Mouse (Mus musculus) layer of hippocampus, adult 2 months (tissue): ENCODE measurements around the gene Gm4791. TPM values are rescaled to one million over a fixed set of nuclear protein-coding genes. Genes with fewer than 3 reads are reported as not detected.

Experiments used
- DNase-seq, 2 experiments: peaks; one replicate each; pipeline ENCODE4 v3.0.0; 2022; ENCODE audit warnings: low spot score in 2 of 2
- H3K27ac ChIP-seq: fragments of 200-600 bp; 2 replicates; pipeline ENCODE4 v1.8.1; 2022
- H3K4me3 ChIP-seq: fragments of 200-600 bp; 2 replicates; pipeline ENCODE4 v1.8.1; 2022; ENCODE audit warnings: mild to moderate bottlenecking
- CTCF ChIP-seq: fragments of 200-600 bp; conservative IDR thresholded peaks from 2 replicates; pipeline ENCODE4 v1.8.1; 2022; ENCODE audit warnings: antibody characterized with exemption, mild to moderate bottlenecking, moderate library complexity
- long read RNA-seq, 2 experiments: library from polyadenylated mRNA; stranded (forward); transcript quantifications; one replicate each; pipeline ENCODE4 v2.0.0; 2021; ENCODE audit warnings: borderline mapping rate in 2 of 2
- total RNA-seq, 2 experiments: library from RNA; stranded (reverse); gene quantifications; 2 replicates each; pipeline ENCODE4 v1.2.3; 2021

Gm4791 gene
- not detected for total RNA-seq
- long read RNA-seq, experiment 1, result 0 reads
- long read RNA-seq, experiment 2, result 0 reads

- H3K4me3 ChIP-seq, result no peak within 1 kb of the TSS
- H3K27ac ChIP-seq, result no peak within 1 kb of the TSS
- DNase-seq, result no peak
- TF ChIP-seq CTCF, result no peak
Observed at GRCm38 (mm10) chr9:46998338-46998791, at the start of gene Gm4791. TSS of gene Gm4791 (plus strand) at chr9:46998741.

- peak overlapping the region; percentile 80 for H3K27ac ChIP-seq
- TF ChIP-seq CTCF, result no peak
- peak; percentile 20 to 66 for DNase-seq
Observed at GRCm38 (mm10) chr9:46956286-46956685, 42.3 kb upstream of the Gm4791 start.

DNA sequence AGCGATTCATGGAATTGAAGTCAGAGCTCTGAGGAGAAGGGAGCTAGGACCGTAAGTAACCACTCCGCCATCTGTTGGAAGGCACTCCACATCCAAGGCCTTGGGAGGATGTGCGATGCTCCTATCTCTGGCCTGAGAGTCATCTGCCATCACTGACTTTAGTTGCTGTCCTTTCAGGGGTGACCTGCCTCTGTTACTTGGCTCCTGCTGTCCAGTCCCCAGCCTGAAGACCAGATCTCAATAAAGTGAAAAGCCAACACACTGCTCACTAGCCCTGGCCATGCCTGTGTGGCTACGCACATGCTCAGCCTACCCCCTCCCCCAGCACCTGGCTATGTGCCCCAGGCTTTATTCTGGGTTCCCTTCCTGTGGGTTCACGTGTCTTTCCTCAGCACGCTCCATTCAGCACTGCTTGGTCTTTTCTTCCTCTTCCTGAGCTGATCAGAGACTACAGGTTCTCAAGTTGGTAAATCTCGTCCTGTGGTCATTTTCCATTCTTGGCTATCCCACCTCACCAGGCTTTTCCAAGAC, 41.1 kb upstream of the Gm4791 start:
- TF ChIP-seq CTCF, result no peak
- peak overlapping the region; percentile 80 for H3K27ac ChIP-seq
- H3K4me3 ChIP-seq, result no peak overlapping the region
- DNase-seq, result no peak

More at GRCm38 (mm10) chr9:46956286-46956685, 42.3 kb upstream of the Gm4791 start:
- H3K4me3 ChIP-seq, result no peak overlapping the region

- H3K27ac ChIP-seq, result peak overlapping the region; percentile 75
- DNase-seq, result peak in 1 of 2 experiments; percentile 30
- H3K4me3 ChIP-seq, result no peak overlapping the region
- no peak for TF ChIP-seq CTCF
Observed at GRCm38 (mm10) chr9:46966028-46966427, 32.5 kb upstream of the Gm4791 start.

GRCm38 (mm10) chr9:46968970-46969369, 29.6 kb upstream of the Gm4791 start:
- no peak for DNase-seq
- no peak for TF ChIP-seq CTCF
- H3K4me3 ChIP-seq, result no peak overlapping the region
- peak overlapping the region; percentile 79; the same call in 1 of the 2 replicates for H3K27ac ChIP-seq

DNA sequence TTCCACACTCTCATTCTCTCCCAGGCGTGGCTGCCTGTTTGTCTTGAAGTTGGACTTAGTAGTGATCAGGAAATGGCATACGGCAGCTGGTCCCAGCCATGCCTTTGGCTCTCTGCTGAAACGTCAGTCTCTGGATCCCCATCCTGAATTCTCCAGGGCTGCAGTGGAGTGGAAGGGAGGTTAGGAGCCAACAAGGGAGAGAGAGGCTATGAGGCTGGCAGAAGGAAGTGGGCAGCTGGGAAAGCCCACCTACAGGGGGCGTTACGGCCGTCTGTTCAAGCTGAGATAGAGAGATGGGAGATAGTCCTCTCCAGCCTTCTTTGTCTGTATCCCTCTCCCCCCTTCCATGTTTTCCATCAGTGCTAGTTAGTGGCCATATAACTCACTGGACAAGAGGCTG, 29.1 kb upstream of the Gm4791 start:
- no peak for DNase-seq
- 0 out of 2 replicates have a peak, but pooled peaks have one; percentile 22 for TF ChIP-seq CTCF
- H3K27ac ChIP-seq, result peak overlapping the region; percentile 79; the same call in 1 of the 2 replicates
- H3K4me3 ChIP-seq, result no peak overlapping the region

GRCm38 (mm10) chr9:46978806-46979205, 19.7 kb upstream of the Gm4791 start:
- DNase-seq, result no peak
- TF ChIP-seq CTCF, result no peak
- Histone ChIP-seq H3K27ac (no peak overlapping the region), H3K4me3 (no peak overlapping the region)

- TF ChIP-seq CTCF, result no peak
- DNase-seq, result no peak
- H3K4me3 ChIP-seq, result no peak overlapping the region
- H3K27ac ChIP-seq, result no peak overlapping the region
Observed at GRCm38 (mm10) chr9:46980111-46980510, 18.4 kb upstream of the Gm4791 start.

DNA sequence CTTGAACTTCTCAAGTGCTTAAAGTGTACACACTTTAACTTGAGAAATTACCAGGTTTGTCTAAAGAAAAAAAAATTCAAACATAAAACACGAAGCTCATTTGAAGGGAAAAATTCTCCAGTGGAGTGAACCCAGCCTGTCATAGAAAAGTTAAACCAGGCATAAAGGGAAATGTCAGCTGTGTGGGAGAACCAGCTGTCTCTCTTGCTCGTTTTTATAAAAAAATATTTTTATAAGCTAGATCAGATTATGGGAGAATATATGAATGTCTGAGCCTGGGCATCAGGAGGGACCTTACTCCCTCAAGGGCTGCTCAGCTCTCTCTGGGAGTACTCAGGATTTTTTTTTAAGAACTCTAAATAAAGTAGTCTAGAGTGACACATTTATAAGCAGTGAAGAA, 15.1 kb upstream of the Gm4791 start:
- TF ChIP-seq CTCF, result no peak
- Histone ChIP-seq H3K27ac (peak overlapping the region; percentile 76), H3K4me3 (no peak overlapping the region)
- peak in 1 of 2 experiments; percentile 37 for DNase-seq

GRCm38 (mm10) chr9:47041569-47041968, 43.0 kb downstream of the Gm4791 start:
- Histone ChIP-seq H3K4me3 (no peak overlapping the region), H3K27ac (no peak overlapping the region)
- DNase-seq, result no peak
- TF ChIP-seq CTCF, result no peak
